Mouse (Mus musculus): ENCODE data around the gene Rad23a.

The Rad23a gene

GRCm38 (mm10) chr8:84844397-84845070 lies 4.1 kb upstream of the Rad23a start:
- in situ Hi-C loops (cut with MboI; ENCODE audit: unreplicated experiment in 2 of 2) = loop anchor here (5.0 to 25.0 kb wide), 5 partner anchors 60 to 1107 kb away; partner anchors contain the start of genes Dnase2a (in 2 of the 2), Gm49661 (in 2 of the 2), Prdx2 (in 2 of the 2) and Rnaseh2a (in 2 of the 2)

- in situ Hi-C loops (cut with MboI; ENCODE audit: unreplicated experiment in 2 of 2) = loop anchor here (5.0 to 25.0 kb wide), 5 partner anchors 63 to 1104 kb away; partner anchors contain the start of genes Dnase2a (in 2 of the 2), Gm49661 (in 2 of the 2), Prdx2 (in 2 of the 2) and Rnaseh2a (in 2 of the 2)
Observed at GRCm38 (mm10) chr8:84841514-84841913, 1.0 kb upstream of the Rad23a start.

GRCm38 (mm10) chr8:84839875-84840247 lies 604 bp downstream of the Rad23a start:
- in situ Hi-C loops (cut with MboI; ENCODE audit: unreplicated experiment in 2 of 2) = loop anchor here (5.0 to 25.0 kb wide), 5 partner anchors 65 to 1103 kb away; partner anchors contain the start of genes Dnase2a (in 2 of the 2), Gm49661 (in 2 of the 2), Prdx2 (in 2 of the 2) and Rnaseh2a (in 2 of the 2)

GRCm38 (mm10) chr8:84839411-84839810 lies 1.1 kb downstream of the Rad23a start:
- in situ Hi-C loops (cut with MboI; ENCODE audit: unreplicated experiment in 2 of 2) = loop anchor here in 1 of 2 experiments (25.0 kb wide), 1 partner anchor 1102 kb away; the partner anchor contains the start of gene Adgre5

- in situ Hi-C loops (cut with MboI; ENCODE audit: unreplicated experiment in 2 of 2) = loop anchor here in 1 of 2 experiments (25.0 kb wide), 1 partner anchor 1101 kb away; the partner anchor contains the start of gene Adgre5
Observed at GRCm38 (mm10) chr8:84838513-84838912, 2.0 kb downstream of the Rad23a start.

DNA sequence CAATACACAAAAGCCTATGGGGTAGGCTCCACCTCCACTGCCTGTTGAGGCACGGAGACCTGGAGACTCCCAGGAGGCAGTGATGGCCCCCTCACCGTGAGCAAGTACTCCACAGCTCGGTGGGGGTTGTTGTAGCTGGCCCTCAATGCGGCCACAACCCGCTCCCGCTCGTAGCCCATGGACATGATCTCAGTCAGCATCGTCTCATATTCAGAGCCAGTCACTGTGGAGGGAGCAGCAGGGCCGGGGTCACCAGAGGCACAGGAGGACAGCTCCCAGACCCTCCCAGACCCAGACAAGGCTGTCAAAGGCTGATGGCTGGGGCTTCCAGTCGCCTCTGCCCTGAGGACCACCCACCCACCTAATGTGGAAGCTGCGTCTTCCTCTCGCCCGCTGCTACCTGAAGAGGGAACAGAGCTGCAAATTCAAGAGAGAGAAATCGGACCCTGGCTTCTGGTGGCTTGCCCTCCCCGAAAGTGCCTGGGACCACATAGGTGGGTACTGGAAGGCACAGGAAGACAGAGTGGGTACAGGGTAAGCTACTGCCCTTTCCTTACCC lies 2.5 kb downstream of the Rad23a start:
- in situ Hi-C loops (cut with MboI; ENCODE audit: unreplicated experiment in 2 of 2) = loop anchor here in 1 of 2 experiments (25.0 kb wide), 1 partner anchor 1101 kb away; the partner anchor contains the start of gene Adgre5

GRCm38 (mm10) chr8:84837149-84837911 lies 3.1 kb downstream of the Rad23a start:
- in situ Hi-C loops (cut with MboI; ENCODE audit: unreplicated experiment in 2 of 2) = loop anchor here in 1 of 2 experiments (25.0 kb wide), 1 partner anchor 1100 kb away; the partner anchor contains the start of gene Adgre5

- in situ Hi-C loops (cut with MboI; ENCODE audit: unreplicated experiment in 2 of 2) = loop anchor here in 1 of 2 experiments (25.0 kb wide), 1 partner anchor 1098 kb away; the partner anchor contains the start of gene Adgre5
Observed at GRCm38 (mm10) chr8:84834866-84835855, 5.3 kb downstream of the Rad23a start.

- in situ Hi-C loops (cut with MboI; ENCODE audit: unreplicated experiment in 2 of 2) = loop anchor here in 1 of 2 experiments (25.0 kb wide), 1 partner anchor 1097 kb away; the partner anchor contains the start of gene Adgre5
Observed at GRCm38 (mm10) chr8:84834002-84834865, 6.2 kb downstream of the Rad23a start.

DNA sequence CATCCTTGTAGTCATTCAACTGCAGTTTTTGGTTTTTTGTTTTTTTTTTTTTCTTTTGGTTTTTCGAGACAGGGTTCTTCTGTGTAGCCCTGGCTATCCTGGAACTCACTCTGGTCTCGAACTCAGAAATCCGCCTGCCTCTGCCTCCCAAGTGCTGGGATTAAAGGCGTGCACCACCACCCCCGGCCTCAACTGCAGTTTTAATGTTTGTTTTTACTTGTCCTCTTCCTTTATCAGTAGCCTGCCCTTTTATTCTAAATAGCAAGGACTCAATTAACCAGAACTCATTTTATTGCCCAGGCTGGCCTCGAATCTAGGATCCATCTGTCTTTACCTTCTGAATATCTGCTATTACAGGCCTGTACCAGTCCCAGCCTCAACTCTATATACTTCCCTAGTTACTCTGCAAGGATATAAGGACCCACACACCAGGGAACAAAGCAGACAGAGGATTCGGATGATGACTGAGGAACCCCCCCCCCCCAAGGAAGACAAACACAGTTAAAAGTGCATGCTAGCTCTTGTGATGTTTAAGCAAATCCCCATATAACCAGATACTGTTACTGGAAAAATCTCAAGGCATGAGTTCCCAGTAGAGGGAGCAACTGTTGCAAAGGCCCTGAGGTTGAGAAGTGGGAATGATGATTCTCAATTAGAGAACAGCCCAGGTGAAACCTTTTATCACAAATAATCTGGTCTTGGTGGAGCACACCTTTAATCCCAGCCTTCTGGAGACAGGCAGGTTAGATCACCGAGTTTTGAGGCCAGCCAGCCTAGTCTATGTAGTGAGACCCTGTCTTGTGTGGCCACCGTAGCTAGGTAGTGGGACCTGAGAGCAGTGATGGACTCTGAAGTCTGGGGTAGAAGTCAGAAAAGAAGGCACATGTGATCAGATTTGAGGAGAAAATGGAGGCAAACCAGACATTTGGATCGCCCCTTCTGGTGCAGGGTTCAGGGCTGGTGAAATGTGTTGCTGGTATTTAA lies 7.4 kb downstream of the Rad23a start:
- in situ Hi-C loops (cut with MboI; ENCODE audit: unreplicated experiment in 2 of 2) = loop anchor here in 1 of 2 experiments (25.0 kb wide), 1 partner anchor 1096 kb away; the partner anchor contains the start of gene Adgre5

- in situ Hi-C loops (cut with MboI; ENCODE audit: unreplicated experiment in 2 of 2) = loop anchor here in 1 of 2 experiments (25.0 kb wide), 1 partner anchor 1095 kb away; the partner anchor contains the start of gene Adgre5
Observed at GRCm38 (mm10) chr8:84832034-84832717, 8.3 kb downstream of the Rad23a start.

DNA sequence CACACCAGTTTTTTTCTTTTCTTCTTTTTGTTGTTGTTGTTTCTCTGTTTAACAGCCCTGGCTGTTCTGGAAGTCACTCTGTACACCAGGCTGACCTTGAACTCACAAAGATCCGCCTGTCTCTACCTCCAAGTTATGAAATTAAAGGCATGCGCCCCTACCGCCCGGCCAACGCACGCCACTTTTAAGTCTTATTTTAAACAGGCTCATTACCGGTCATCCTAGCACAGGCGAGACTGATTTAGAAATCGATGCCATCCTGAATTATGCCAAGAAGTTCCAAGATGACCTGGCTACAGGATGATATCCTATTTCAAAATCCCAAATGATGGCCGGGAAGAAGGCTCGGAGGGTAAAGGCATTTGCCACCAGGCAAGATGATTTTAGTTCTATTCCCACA lies 9.0 kb downstream of the Rad23a start, which contains the start of gene Gadd45gip1:
Gene Gadd45gip1, plus strand, starts transcription at position 33 of the 400 bp plus-strand sequence.
- in situ Hi-C loops (cut with MboI; ENCODE audit: unreplicated experiment in 2 of 2) = loop anchor here in 1 of 2 experiments (25.0 kb wide), 1 partner anchor 1094 kb away; the partner anchor contains the start of gene Adgre5

- in situ Hi-C loops (cut with MboI; ENCODE audit: unreplicated experiment in 2 of 2) = loop anchor here in 1 of 2 experiments (25.0 kb wide), 1 partner anchor 1089 kb away; the partner anchor contains the start of gene Adgre5
Observed at GRCm38 (mm10) chr8:84826518-84826917, 13.9 kb downstream of the Rad23a start.

GRCm38 (mm10) chr8:84825636-84826035 lies 14.8 kb downstream of the Rad23a start:
- in situ Hi-C loops (cut with MboI; ENCODE audit: unreplicated experiment in 2 of 2) = loop anchor here in 1 of 2 experiments (25.0 kb wide), 1 partner anchor 1088 kb away; the partner anchor contains the start of gene Adgre5

GRCm38 (mm10) chr8:84823653-84824052 lies 16.8 kb downstream of the Rad23a start:
- in situ Hi-C loops (cut with MboI; ENCODE audit: unreplicated experiment in 2 of 2) = loop anchor here (25.0 kb wide), 2 partner anchors 461 to 536 kb away; no protein-coding TSS in a partner anchor

- in situ Hi-C loops (cut with MboI; ENCODE audit: unreplicated experiment in 2 of 2) = loop anchor here (25.0 kb wide), 2 partner anchors 460 to 535 kb away; no protein-coding TSS in a partner anchor
Observed at GRCm38 (mm10) chr8:84822723-84823122, 17.7 kb downstream of the Rad23a start, which contains the start of gene Dand5. Dand5 (minus strand) TSS chr8:84822823.

Measured in v-Abl transformed pro-B cells (cell line).